Mouse (Mus musculus) gastrocnemius, postnatal 10 days (tissue): ENCODE results near the gene 4933428M09Rik. TPM values are rescaled to one million over a fixed set of nuclear protein-coding genes. Genes with fewer than 3 reads are reported as not detected.
A peak's percentile ranks its signal among the peaks of the same experiment; 100 is the strongest.
"Not testable (repeated sequence)": the region's sequence is repeated elsewhere in the genome, so short reads cannot be mapped to it uniquely, and the experiment has no call there.

Source experiments
- DNase-seq: peaks from one replicate; pipeline ENCODE4 v3.0.0; 2021; ENCODE audit warnings: mixed read lengths
- long read RNA-seq, 2 experiments: library from polyadenylated mRNA; stranded (forward); transcript quantifications; one replicate each; pipeline ENCODE4 v2.0.0; 2021
- total RNA-seq, 2 experiments: library from RNA; stranded (reverse); gene quantifications; 2 replicates each; pipeline ENCODE4 v1.2.3; 2021

4933428M09Rik gene
- not detected for total RNA-seq
- long read RNA-seq, experiment 1, result 0 reads
- long read RNA-seq, experiment 2, result 0 reads

- no peak for DNase-seq
Measured at GRCm38 (mm10) chrX:139178928-139179327, at the start of gene 4933428M09Rik. TSS of gene 4933428M09Rik (plus strand) at chrX:139179228.

- DNase-seq, result no peak
Measured at GRCm38 (mm10) chrX:139134031-139134430, 45.0 kb upstream of the 4933428M09Rik start.

- DNase-seq, result not testable (repeated sequence)
Measured at GRCm38 (mm10) chrX:139191506-139191905, 12.5 kb downstream of the 4933428M09Rik start.

DNA sequence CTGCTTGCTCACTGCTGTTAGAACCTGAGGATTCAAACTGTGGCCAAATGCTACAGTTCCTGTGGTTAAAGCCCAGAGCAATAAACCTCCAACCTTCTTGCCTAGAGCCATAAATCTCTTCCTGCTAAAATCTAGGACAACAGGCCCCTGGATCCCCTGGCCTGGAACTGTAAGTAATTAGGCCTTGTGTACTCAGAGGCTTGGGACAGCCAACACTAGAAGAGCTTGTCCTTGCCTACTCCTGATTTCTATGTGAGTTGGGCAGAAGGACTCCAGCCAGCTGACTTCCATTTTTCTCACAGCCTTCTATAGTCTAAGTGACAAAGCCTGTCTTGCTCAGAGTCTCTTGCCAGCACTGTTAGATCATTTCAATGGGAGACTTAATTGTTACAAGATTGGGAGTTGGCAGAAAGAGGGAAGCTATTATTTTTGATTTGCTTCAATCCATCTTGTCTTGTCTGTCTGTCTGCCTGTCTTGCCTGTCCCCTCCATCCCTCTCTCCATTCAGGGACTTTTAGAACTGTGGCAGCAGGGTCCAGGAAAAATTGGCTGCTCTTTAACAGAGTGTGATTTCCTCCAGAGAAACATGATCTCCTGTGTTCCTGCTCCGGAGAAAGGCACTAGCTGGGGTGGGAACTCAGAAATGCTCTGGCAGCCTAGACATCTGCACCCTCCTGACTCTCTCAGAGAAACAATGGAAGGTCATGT lies 15.7 kb downstream of the 4933428M09Rik start:
- no peak for DNase-seq

- not testable (repeated sequence) for DNase-seq
Measured at GRCm38 (mm10) chrX:139209191-139209828, 30.3 kb downstream of the 4933428M09Rik start.

DNA sequence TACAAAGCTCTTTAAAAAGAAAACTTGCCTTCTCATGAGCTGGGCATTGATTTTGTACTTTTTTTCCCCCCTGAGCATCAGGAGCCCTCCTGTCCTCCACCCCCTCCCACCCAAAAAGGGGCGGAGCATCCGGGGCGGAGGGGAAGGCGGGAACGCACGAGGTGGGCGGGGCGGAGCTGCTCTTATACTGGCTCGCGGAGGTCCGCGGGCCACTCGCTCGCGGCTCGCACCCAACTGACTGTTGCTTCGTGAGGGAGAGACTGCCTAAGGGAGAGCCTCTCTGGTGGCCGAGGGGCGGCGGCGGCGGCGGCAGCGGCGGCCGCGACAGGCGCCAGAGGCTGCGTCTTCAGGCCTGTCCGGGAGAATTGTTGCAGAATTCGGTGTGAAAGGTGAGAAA lies 30.8 kb downstream of the 4933428M09Rik start, which contains the start of gene Mum1l1:
Gene Mum1l1 (plus strand): TSS at position 214 of the 397 bp plus-strand sequence.
- DNase-seq, result peak; percentile 75

- DNase-seq, result no peak
Measured at GRCm38 (mm10) chrX:139214765-139215164, 35.7 kb downstream of the 4933428M09Rik start.

- DNase-seq, result no peak
Measured at GRCm38 (mm10) chrX:139216409-139216808, 37.4 kb downstream of the 4933428M09Rik start.

DNA sequence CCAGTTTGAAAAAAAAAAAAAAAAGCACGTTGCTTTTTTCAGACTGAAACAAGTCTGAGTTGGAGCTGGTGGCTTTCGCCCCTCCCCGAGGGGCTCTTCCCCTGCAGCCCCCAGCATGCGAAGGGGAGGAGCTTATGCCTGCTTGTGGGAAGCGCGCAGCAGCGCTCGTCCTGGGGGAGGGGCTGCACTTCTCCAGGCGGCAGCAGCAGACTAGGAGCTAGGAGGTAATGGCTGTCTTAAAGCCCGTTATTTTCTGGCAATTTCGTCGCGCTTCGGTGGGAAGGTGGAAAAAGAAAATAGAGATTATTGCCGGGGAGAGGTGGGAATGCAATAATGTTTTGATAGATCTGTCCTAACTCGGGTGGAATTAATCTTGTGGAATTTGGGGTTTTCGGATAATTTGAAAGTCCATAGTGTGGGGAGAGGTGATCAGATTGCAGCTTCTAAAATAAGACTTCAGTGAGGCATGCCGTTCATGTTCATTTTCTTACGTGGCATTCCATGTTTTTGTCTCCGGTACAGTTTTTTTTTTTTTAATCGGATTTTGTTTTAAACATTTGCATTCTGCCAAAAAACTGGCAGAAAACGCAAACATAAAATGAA lies 38.1 kb downstream of the 4933428M09Rik start:
- DNase-seq, result peak; percentile 47

DNA sequence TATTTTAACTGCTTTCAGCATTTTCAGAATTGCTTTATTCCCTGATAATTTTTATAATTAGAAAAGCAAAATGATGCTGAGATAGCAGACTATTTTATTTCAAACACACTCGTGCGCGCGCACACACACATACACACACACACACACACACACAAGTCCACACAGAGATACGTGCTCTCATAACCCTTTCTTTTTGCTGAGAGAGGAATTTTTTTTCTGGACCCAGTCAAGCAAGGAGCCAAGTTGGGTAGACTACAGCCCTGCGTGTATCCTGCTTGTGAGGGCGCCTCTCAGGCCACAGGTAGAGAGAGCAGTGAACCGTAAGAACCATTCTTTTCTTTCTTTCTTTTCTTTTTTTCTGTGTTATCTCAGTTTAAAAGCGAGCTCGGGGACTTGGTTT lies 38.7 kb downstream of the 4933428M09Rik start:
- DNase-seq, result no peak

GRCm38 (mm10) chrX:139219017-139219416 lies 40.0 kb downstream of the 4933428M09Rik start:
- peak; percentile 10 for DNase-seq

DNA sequence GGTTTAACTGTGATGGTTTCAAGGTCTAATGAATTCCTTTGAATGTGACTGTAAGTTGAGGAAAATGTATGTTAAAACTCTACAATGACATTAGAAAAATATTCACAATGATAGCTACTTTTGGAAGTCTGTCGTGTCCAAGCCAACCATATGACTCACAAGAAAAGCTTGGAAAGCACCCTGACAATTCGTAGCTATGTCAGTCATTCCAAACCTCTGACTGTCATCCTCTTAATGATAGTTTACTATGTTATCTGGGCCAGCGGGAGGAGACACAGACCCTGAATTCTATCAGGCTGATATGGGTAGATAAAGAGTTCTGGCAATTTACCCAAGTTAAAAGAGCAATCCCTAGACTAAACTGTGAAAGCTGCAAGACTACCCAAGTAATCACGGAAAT lies 41.8 kb downstream of the 4933428M09Rik start:
- no peak for DNase-seq

DNA sequence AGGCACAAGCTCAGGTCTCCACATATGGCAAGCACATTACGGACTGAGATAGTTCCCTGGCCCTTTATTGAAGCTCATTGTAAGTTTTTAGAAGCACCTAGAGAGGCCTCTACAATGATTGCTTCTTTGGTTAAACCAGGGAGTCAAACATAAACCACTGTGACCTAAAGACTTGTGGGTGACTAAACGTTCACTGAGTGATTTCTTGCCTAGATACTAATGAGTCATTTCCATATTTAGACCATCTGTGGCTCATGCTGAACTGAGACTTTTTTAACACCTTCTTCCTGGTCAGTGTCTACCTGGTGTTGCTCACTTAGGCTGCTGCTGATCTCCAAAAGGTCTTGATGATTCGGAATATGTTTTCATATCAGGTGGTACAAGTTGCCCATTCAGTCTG lies 42.9 kb downstream of the 4933428M09Rik start:
- no peak for DNase-seq

Other genes with a start within 250 kb of the 4933428M09Rik start
- gene Serpina7, start 94.0 kb upstream of the 4933428M09Rik start, total RNA-seq, result not detected
- gene 4930513O06Rik, start 93.0 kb upstream of the 4933428M09Rik start, total RNA-seq, result not detected
- 10 to 100 TPM in 1 of 2 experiments, 1 to 10 TPM in 1; 9.7 to 12.4 TPM for gene Mum1l1, start 30.8 kb downstream of the 4933428M09Rik start, total RNA-seq
- gene Trap1a, start 154.5 kb downstream of the 4933428M09Rik start, total RNA-seq, result not detected